Mouse (Mus musculus) midbrain, postnatal 0 days (tissue): ENCODE results near the gene Khdc3. TPM values are rescaled to one million over a fixed set of nuclear protein-coding genes. Genes with fewer than 3 reads are reported as not detected.

Source experiments
- ATAC-seq: fragments of 200-750 bp; cut with Nextera tagmentation; 2 replicates; pipeline ENCODE4 v1.8.0; 2017; ENCODE audit warnings: moderate number of reproducible peaks, mild to moderate bottlenecking, moderate TSS enrichment, moderate library complexity; ENCODE audit not compliant: low FRiP score
- DNase-seq: peaks from one replicate; pipeline ENCODE4 v3.0.0-alpha.2; 2015; ENCODE audit warnings: low spot score
- H3K27ac ChIP-seq: fragments of 300-500 bp; sonication (generic); 2 replicates; pipeline ENCODE4 v1.5.1; 2014; ENCODE audit warnings: low read depth, mild to moderate bottlenecking, low read length, mixed read lengths
- H3K27me3 ChIP-seq: fragments of 300-500 bp; sonication (generic); 2 replicates; pipeline ENCODE4 v1.6.1; 2014; ENCODE audit warnings: low read length, control low read depth, mixed read lengths; ENCODE audit not compliant: insufficient read depth
- H3K36me3 ChIP-seq: fragments of 300-500 bp; sonication (generic); 2 replicates; pipeline ENCODE4 v1.6.1; 2014; ENCODE audit warnings: low read length, control low read depth, mixed read lengths; ENCODE audit not compliant: insufficient read depth
- H3K4me1 ChIP-seq: fragments of 300-500 bp; sonication (generic); 2 replicates; pipeline ENCODE4 v1.6.1; 2014; ENCODE audit warnings: mild to moderate bottlenecking, control low read depth, antibody characterized with exemption, low read length, mixed read lengths; ENCODE audit not compliant: insufficient read depth
- H3K4me2 ChIP-seq: fragments of 300-500 bp; sonication (generic); 2 replicates; pipeline ENCODE4 v1.6.1; 2014; ENCODE audit warnings: low read depth, mild to moderate bottlenecking, low read length, mixed read lengths; ENCODE audit not compliant: poor library complexity, severe bottlenecking
- H3K4me3 ChIP-seq: fragments of 300-500 bp; sonication (generic); 2 replicates; pipeline ENCODE4 v1.5.1; 2014; ENCODE audit warnings: low read depth, mild to moderate bottlenecking, low read length, moderate library complexity
- H3K9ac ChIP-seq: fragments of 300-500 bp; sonication (generic); replicated peaks from 2 replicates; pipeline ENCODE4 v1.6.1; 2014; ENCODE audit warnings: mild to moderate bottlenecking, low read length, moderate library complexity, mixed read lengths; ENCODE audit not compliant: poor library complexity, severe bottlenecking
- H3K9me3 ChIP-seq: fragments of 300-500 bp; sonication (generic); 2 replicates; pipeline ENCODE4 v1.6.1; 2016; ENCODE audit warnings: low read length, control low read depth
- CTCF ChIP-seq: IDR thresholded peaks from 2 replicates; pipeline ENCODE4 v1.5.1; 2016; ENCODE audit warnings: antibody characterized with exemption, mild to moderate bottlenecking
- WGBS: fragments of 180-500 bp; shearing (Covaris S2); extraction: QIAGEN DNeasy Blood & Tissue Kit; methylation state at CpG from one replicate; pipeline ENCODE4 v1.1.7; 2014; 5-methylcytosine and 5-hydroxymethylcytosine counted together
- polyA plus RNA-seq: library from polyadenylated mRNA; unstranded; fragments of >200 nt; fragmentation: Nextera tagmentation; extraction: Ambion mirVana; gene quantifications from 2 replicates; pipeline ENCODE4 v1.2.1, GENCODE M21; 2015
- total RNA-seq: library from RNA; depleted of rRNA; stranded (reverse); fragments of >200 nt; gene quantifications from 2 replicates; pipeline ENCODE4 v1.2.3, GENCODE M21; 2014; rRNA removed

The Khdc3 gene
- total RNA-seq (0.93 TPM in 1 of 2 replicates, not detected in the other), polyA plus RNA-seq (0.25 and 0.27 TPM in 2 replicates)

- DNase-seq (no peak), ATAC-seq (no peak)
- WGBS: 84% methylated on average over 5 of the region's 5 CpGs
- Histone ChIP-seq H3K9ac (no peak within 1 kb of the TSS), H3K36me3 (no peaks in the 10 kb centered on the region), H3K9me3 (no peaks in the 10 kb centered on the region), H3K4me1 (0 out of 2 replicates have a peak, but pooled peaks cover 4% of the 10 kb centered on the region), H3K4me2 (no peak within 1 kb of the TSS), H3K27me3 (peaks cover 13% of the 10 kb centered on the region; the same call in 1 of the 2 replicates), H3K4me3 (no peak within 1 kb of the TSS), H3K27ac (no peak within 1 kb of the TSS)
- TF ChIP-seq CTCF: no peak
These were observed at the start of gene Khdc3 for GRCm38 (mm10) chr9:73101536-73101935. Gene Khdc3 (plus strand): TSS chr9:73101836.

- no peak for DNase-seq
- H3K4me2 ChIP-seq: no peak overlapping the region
- no peak overlapping the region for H3K4me3 ChIP-seq
- no peak for ATAC-seq
- H3K36me3 ChIP-seq: no peaks in the 10 kb centered on the region
- H3K9me3 ChIP-seq: no peaks in the 10 kb centered on the region
- H3K4me1 ChIP-seq: no peaks in the 10 kb centered on the region
- 73% methylated on average over 10 of the region's 10 CpGs for WGBS
- no peak overlapping the region for H3K9ac ChIP-seq
- TF ChIP-seq CTCF: no peak
- H3K27ac ChIP-seq: 0 out of 2 replicates have a peak overlapping the region, but pooled peaks have one; percentile 18
- H3K27me3 ChIP-seq: no peaks in the 10 kb centered on the region
These were observed 46.2 kb upstream of the Khdc3 start for GRCm38 (mm10) chr9:73055441-73055911.

GRCm38 (mm10) chr9:73059224-73059623 lies 42.4 kb upstream of the Khdc3 start:
- Histone ChIP-seq H3K4me3 (no peak overlapping the region), H3K4me2 (no peak overlapping the region), H3K4me1 (no peaks in the 10 kb centered on the region), H3K27ac (no peak overlapping the region), H3K9ac (no peak overlapping the region), H3K9me3 (no peaks in the 10 kb centered on the region), H3K27me3 (no peaks in the 10 kb centered on the region), H3K36me3 (no peaks in the 10 kb centered on the region)
- ATAC-seq: no peak
- no peak for DNase-seq
- WGBS: 88% methylated on average over 4 of the region's 4 CpGs
- no peak for TF ChIP-seq CTCF

GRCm38 (mm10) chr9:73063621-73064290 lies 37.9 kb upstream of the Khdc3 start:
- no peak for ATAC-seq
- no peak overlapping the region for H3K4me3 ChIP-seq
- no peak for TF ChIP-seq CTCF
- no peak overlapping the region for H3K9ac ChIP-seq
- H3K36me3 ChIP-seq: no peaks in the 10 kb centered on the region
- no peaks in the 10 kb centered on the region for H3K27me3 ChIP-seq
- peak overlapping the region; percentile 2; the same call in 1 of the 2 replicates for H3K4me2 ChIP-seq
- no peak overlapping the region for H3K27ac ChIP-seq
- no peak for DNase-seq
- no peaks in the 10 kb centered on the region for H3K9me3 ChIP-seq
- 35% methylated on average over 15 of the region's 15 CpGs for WGBS
- peaks cover 9% of the 10 kb centered on the region; the same call in 1 of the 2 replicates for H3K4me1 ChIP-seq

GRCm38 (mm10) chr9:73067086-73067485 lies 34.5 kb upstream of the Khdc3 start:
- ATAC-seq (no peak), DNase-seq (no peak)
- no peak overlapping the region for H3K4me3 ChIP-seq
- 21% methylated on average over 10 of the region's 10 CpGs for WGBS
- no peak overlapping the region for H3K27ac ChIP-seq
- peaks cover 9% of the 10 kb centered on the region; the same call in 1 of the 2 replicates for H3K4me1 ChIP-seq
- no peak for TF ChIP-seq CTCF
- H3K9me3 ChIP-seq: no peaks in the 10 kb centered on the region
- H3K27me3 ChIP-seq: no peaks in the 10 kb centered on the region
- no peak overlapping the region for H3K9ac ChIP-seq
- no peaks in the 10 kb centered on the region for H3K36me3 ChIP-seq
- H3K4me2 ChIP-seq: no peak overlapping the region

GRCm38 (mm10) chr9:73068230-73068679 lies 33.4 kb upstream of the Khdc3 start:
- no peak for DNase-seq
- Histone ChIP-seq H3K9me3 (no peaks in the 10 kb centered on the region), H3K36me3 (no peaks in the 10 kb centered on the region), H3K9ac (no peak overlapping the region), H3K4me2 (no peak overlapping the region), H3K4me1 (peaks cover 9% of the 10 kb centered on the region; the same call in 1 of the 2 replicates), H3K4me3 (no peak overlapping the region), H3K27ac (no peak overlapping the region), H3K27me3 (no peaks in the 10 kb centered on the region)
- no peak for TF ChIP-seq CTCF
- WGBS: 70% methylated on average over 6 of the region's 6 CpGs
- no peak; the same call in 1 of the 2 replicates for ATAC-seq
